Mouse (Mus musculus) myocyte (in vitro differentiated cells): Measurements from ENCODE around the gene Txndc2. TPM values are rescaled to one million over a fixed set of nuclear protein-coding genes. Genes with fewer than 3 reads are reported as not detected.

Experiments used
- H3K27me3 ChIP-seq: one replicate; pipeline ENCODE4 v1.6.1; 2011; ENCODE audit not compliant: control insufficient read depth, insufficient read depth, insufficient read length
- H3K36me3 ChIP-seq: one replicate; pipeline ENCODE4 v1.6.1; 2011; ENCODE audit not compliant: control insufficient read depth, insufficient read depth
- H3K4me2 ChIP-seq: one replicate; pipeline ENCODE4 v1.6.1; 2011; ENCODE audit warnings: low read depth, control low read depth
- H3K4me3 ChIP-seq: one replicate; pipeline ENCODE4 v1.5.1; 2011; ENCODE audit warnings: mild to moderate bottlenecking, control low read depth, moderate library complexity
- H3K79me2 ChIP-seq: one replicate; pipeline ENCODE4 v1.6.1; 2011; ENCODE audit not compliant: control insufficient read depth, insufficient read depth
- H3ac ChIP-seq: one replicate; pipeline ENCODE4 v1.6.1; 2011; ENCODE audit not compliant: control insufficient read depth, insufficient read length
- CEBPB ChIP-seq: IDR thresholded peaks from 2 replicates; pipeline ENCODE4 v1.6.1; 2011; ENCODE audit warnings: mild to moderate bottlenecking, moderate library complexity; ENCODE audit not compliant: poor library complexity, insufficient read depth, severe bottlenecking
- E2F4 ChIP-seq: IDR thresholded peaks from one replicate; pipeline ENCODE4 v1.6.1; 2011; ENCODE audit warnings: mild to moderate bottlenecking, control low read depth, moderate library complexity; ENCODE audit not compliant: insufficient read depth
- MAX ChIP-seq: IDR thresholded peaks from one replicate; pipeline ENCODE4 v1.6.1; 2011; ENCODE audit warnings: low read depth, mild to moderate bottlenecking, control low read depth
- MYOD1 ChIP-seq, 3 experiments: IDR thresholded peaks; one replicate each; pipeline ENCODE4 v1.6.1; 2011; ENCODE audit warnings: control low read depth in 2 of 3, low read depth in 2 of 3, mild to moderate bottlenecking in 2 of 3, moderate library complexity in 1 of 3; ENCODE audit not compliant: insufficient read length in 2 of 3, control insufficient read depth in 1 of 3
- MYOG ChIP-seq, 3 experiments: IDR thresholded peaks; one replicate each; pipeline ENCODE4 v1.6.1; 2011; ENCODE audit warnings: control low read depth in 2 of 3, low read depth in 2 of 3, mild to moderate bottlenecking in 2 of 3; ENCODE audit not compliant: insufficient read length in 2 of 3, control insufficient read depth in 1 of 3, insufficient read depth in 1 of 3
- POLR2A ChIP-seq: IDR thresholded peaks from one replicate; pipeline ENCODE4 v1.6.1; 2011; ENCODE audit warnings: low read depth, mild to moderate bottlenecking, control low read depth, moderate library complexity; ENCODE audit not compliant: insufficient read length
- POLR2AphosphoS2 ChIP-seq: IDR thresholded peaks from one replicate; pipeline ENCODE4 v1.6.1; 2011; ENCODE audit warnings: low read depth, control low read depth; ENCODE audit not compliant: insufficient read length
- REST ChIP-seq: IDR thresholded peaks from one replicate; pipeline ENCODE4 v1.6.1; 2011; ENCODE audit warnings: mild to moderate bottlenecking, control low read depth, moderate library complexity; ENCODE audit not compliant: insufficient read depth, insufficient read length
- SRF ChIP-seq: IDR thresholded peaks from one replicate; pipeline ENCODE4 v1.6.1; 2011; ENCODE audit warnings: low read depth; ENCODE audit not compliant: control insufficient read depth, insufficient read length
- TCF12 ChIP-seq: IDR thresholded peaks from one replicate; pipeline ENCODE4 v1.6.1; 2011; ENCODE audit warnings: mild to moderate bottlenecking, control low read depth; ENCODE audit not compliant: poor library complexity, insufficient read depth, severe bottlenecking
- TCF3 ChIP-seq: IDR thresholded peaks from one replicate; pipeline ENCODE4 v1.6.1; 2011; ENCODE audit warnings: low read depth, control low read depth; ENCODE audit not compliant: insufficient read length
- USF1 ChIP-seq: IDR thresholded peaks from one replicate; pipeline ENCODE4 v1.6.1; 2011; ENCODE audit warnings: low read depth, mild to moderate bottlenecking, control low read depth, moderate library complexity
- polyA plus RNA-seq: library from polyadenylated mRNA; unstranded; fragments of >200 nt; fragmentation: generic; extraction: Trizol; gene quantifications from one replicate; pipeline ENCODE4 v1.2.1, GENCODE M21; 2012; ENCODE audit warnings: missing spikeins

Txndc2 gene
- polyA plus RNA-seq, 1 experiment = 0.04 TPM

DNA sequence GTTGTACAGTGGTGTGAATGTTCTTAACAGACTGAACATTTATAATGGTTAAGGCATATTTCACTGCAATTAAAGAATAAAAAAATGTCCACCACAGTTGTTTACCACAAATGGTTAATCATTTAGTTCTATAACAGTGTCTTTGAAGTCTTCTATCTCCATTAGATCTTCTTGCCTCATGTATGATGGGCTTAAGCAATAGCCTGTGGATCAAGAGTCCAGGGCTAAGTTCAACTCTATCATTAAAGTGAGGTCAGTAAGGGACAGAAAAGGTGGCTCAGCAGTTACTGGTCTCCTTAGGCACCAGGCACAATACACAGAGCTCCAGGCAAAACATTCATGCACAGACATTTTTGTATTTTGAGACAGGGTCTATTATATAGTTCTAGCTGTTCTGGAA is 18.8 kb downstream of the Txndc2 start:
- TF ChIP-seq REST = no peak
- no peak for TF ChIP-seq CEBPB
- TF ChIP-seq MYOD1 (IDR thresholded peaks at IDR 0.05; ENCODE audit: control insufficient read depth in 1 of 3, insufficient read length in 2 of 3, low read depth in 2 of 3) = no peak
- no peak for TF ChIP-seq MYOG (IDR thresholded peaks at IDR 0.05; ENCODE audit: control insufficient read depth in 1 of 3, insufficient read depth in 1 of 3, insufficient read length in 2 of 3, low read depth in 2 of 3)
- no peak for TF ChIP-seq POLR2AphosphoS2
- TF ChIP-seq MAX = no peak
- no peak for TF ChIP-seq USF1
- TF ChIP-seq SRF = no peak
- TF ChIP-seq TCF12 = no peak
- TF ChIP-seq POLR2A = no peak
- H3K27me3 ChIP-seq = no peaks in the 10 kb centered on the region
- H3ac ChIP-seq = no peak overlapping the region
- no peaks in the 10 kb centered on the region for H3K79me2 ChIP-seq
- H3K4me2 ChIP-seq = no peak overlapping the region
- H3K36me3 ChIP-seq = no peaks in the 10 kb centered on the region
- H3K4me3 ChIP-seq = no peak overlapping the region

DNA sequence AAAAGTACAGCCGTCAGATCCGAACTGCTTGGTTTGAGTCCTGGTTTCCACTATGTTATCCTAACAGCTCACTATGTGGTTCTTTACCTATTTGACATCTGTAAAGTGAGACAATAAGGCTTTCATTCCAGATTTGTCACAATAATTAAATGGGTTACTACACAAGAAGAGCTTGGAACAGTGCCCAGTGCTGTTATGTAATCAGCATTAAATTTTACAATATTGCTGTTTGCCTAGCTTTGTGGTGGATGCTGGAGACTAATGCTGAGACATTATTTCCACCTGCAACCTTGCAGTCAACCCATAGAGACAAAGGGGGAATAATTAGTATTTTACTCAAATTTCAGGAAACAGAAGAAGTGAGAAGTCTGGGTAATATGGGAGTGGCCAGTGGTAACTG is 23.5 kb downstream of the Txndc2 start:
- no peaks in the 10 kb centered on the region for H3K36me3 ChIP-seq
- H3ac ChIP-seq = no peak overlapping the region
- H3K27me3 ChIP-seq = no peaks in the 10 kb centered on the region
- H3K4me3 ChIP-seq = no peak overlapping the region
- TF ChIP-seq POLR2AphosphoS2 = no peak
- no peak for TF ChIP-seq SRF
- TF ChIP-seq USF1 = no peak
- TF ChIP-seq REST = no peak
- no peak for TF ChIP-seq TCF3
- TF ChIP-seq TCF12 = no peak
- TF ChIP-seq E2F4 = no peak
- TF ChIP-seq MYOG (IDR thresholded peaks at IDR 0.05; ENCODE audit: control insufficient read depth in 1 of 3, insufficient read depth in 1 of 3, insufficient read length in 2 of 3, low read depth in 2 of 3) = no peak
- TF ChIP-seq POLR2A = no peak
- no peak for TF ChIP-seq MYOD1 (IDR thresholded peaks at IDR 0.05; ENCODE audit: control insufficient read depth in 1 of 3, insufficient read length in 2 of 3, low read depth in 2 of 3)
- TF ChIP-seq MAX = no peak
- no peak for TF ChIP-seq CEBPB
- no peaks in the 10 kb centered on the region for H3K79me2 ChIP-seq
- H3K4me2 ChIP-seq = no peak overlapping the region

DNA sequence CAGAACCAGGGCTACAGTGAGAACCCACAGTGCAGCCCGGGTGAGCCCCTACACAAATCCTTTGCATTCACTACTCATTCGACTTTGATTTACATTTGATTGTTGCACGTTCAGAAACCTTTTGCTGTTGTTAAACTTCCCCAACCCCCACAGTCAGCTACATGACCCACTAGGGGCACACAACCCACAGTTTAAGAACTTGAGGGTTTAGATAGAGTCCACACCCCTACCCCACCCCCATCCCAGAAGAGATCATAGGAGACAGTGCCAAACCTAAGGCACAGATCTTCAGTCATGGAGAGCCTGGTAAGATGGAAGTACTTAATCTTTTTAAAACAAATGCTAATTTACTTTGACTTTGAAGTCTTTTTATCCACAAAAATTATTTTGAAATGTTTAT is 26.3 kb downstream of the Txndc2 start:
- TF ChIP-seq POLR2AphosphoS2 (no peak), USF1 (no peak), SRF (no peak), TCF3 (no peak), POLR2A (no peak), MAX (no peak), MYOG (IDR thresholded peaks at IDR 0.05; ENCODE audit: control insufficient read depth in 1 of 3, insufficient read depth in 1 of 3, insufficient read length in 2 of 3, low read depth in 2 of 3) (no peak), TCF12 (no peak), MYOD1 (IDR thresholded peaks at IDR 0.05; ENCODE audit: control insufficient read depth in 1 of 3, insufficient read length in 2 of 3, low read depth in 2 of 3) (no peak), CEBPB (no peak), REST (no peak), E2F4 (no peak)
- Histone ChIP-seq H3K4me2 (no peak overlapping the region), H3K79me2 (peaks cover 20% of the 10 kb centered on the region), H3K4me3 (no peak overlapping the region), H3ac (no peak overlapping the region), H3K27me3 (no peaks in the 10 kb centered on the region), H3K36me3 (no peaks in the 10 kb centered on the region)

DNA sequence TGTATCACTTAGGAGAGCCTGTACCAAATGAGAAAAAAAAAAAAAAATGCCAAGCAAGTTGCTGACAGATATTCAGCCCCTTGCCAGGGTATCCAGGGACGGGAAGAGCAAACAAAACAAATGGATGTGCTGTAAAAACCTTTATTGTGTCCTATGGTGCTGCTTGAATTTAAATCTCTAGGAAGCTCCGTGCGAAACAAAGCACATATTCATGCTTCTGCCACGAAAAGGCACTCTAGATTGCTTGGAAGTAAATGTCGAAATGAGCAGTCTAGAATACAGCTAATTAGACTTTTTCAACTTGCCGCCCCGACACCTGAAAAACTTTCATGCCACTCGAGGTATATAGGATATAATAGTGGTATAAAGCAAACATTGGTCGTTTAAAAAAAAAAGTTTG is 27.5 kb downstream of the Txndc2 start:
- Histone ChIP-seq H3K4me2 (peak overlapping the region; percentile 92), H3K27me3 (no peaks in the 10 kb centered on the region), H3K36me3 (no peaks in the 10 kb centered on the region), H3K79me2 (peaks cover 32% of the 10 kb centered on the region), H3K4me3 (peak overlapping the region; percentile 45), H3ac (peak overlapping the region; percentile 93)
- TF ChIP-seq MYOD1 (IDR thresholded peaks at IDR 0.05; ENCODE audit: control insufficient read depth in 1 of 3, insufficient read length in 2 of 3, low read depth in 2 of 3) = no peak
- TF ChIP-seq TCF12 = no peak
- no peak for TF ChIP-seq CEBPB

GRCm38 (mm10) chr17:65613463-65614412 is 28.2 kb downstream of the Txndc2 start, which contains the start of gene Vapa:
TSS of gene Vapa (minus strand) at chr17:65613555.
- Histone ChIP-seq H3K27me3 (no peaks in the 10 kb centered on the region), H3K4me3 (peak within 1 kb of the TSS; percentile 45), H3K4me2 (peak within 1 kb of the TSS; percentile 92), H3ac (peak within 1 kb of the TSS; percentile 93), H3K36me3 (no peaks in the 10 kb centered on the region), H3K79me2 (peaks cover 39% of the 10 kb centered on the region)
- peak in 2 of 3 experiments; percentile 20 to 45 for TF ChIP-seq MYOG (IDR thresholded peaks at IDR 0.05; ENCODE audit: control insufficient read depth in 1 of 3, insufficient read depth in 1 of 3, insufficient read length in 2 of 3, low read depth in 2 of 3)
- peak; percentile 86 for TF ChIP-seq POLR2A
- TF ChIP-seq POLR2AphosphoS2 = peak; percentile 98
- peak in 1 of 3 experiments; percentile 59 for TF ChIP-seq MYOD1 (IDR thresholded peaks at IDR 0.05; ENCODE audit: control insufficient read depth in 1 of 3, insufficient read length in 2 of 3, low read depth in 2 of 3)
- peak; percentile 29 for TF ChIP-seq REST
- no peak for TF ChIP-seq TCF12
- TF ChIP-seq USF1 = peak; percentile 94
- no peak for TF ChIP-seq TCF3
